ENCODE assay signal across 21 mouse cellular contexts in the genomic region with DNA sequence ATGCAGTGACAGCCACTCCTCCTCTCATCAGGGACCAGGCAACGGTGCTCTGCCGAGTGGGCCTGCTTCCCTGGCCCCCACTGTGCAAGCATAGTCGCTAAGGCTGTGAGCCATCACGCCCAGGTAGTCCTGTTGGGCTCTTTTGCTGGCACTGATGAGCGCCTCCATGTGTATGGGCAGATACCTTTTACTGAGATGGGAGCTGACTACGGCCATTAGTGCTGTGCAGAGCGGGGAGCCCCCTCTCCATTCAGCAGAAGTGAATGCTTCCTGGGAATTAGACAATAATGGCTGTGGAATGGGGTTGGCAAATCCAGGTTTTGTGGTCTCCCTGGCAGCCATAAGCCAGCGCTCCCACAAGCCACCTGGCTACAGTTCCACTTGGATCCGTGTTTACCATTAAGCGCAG.
DNase-seq lines count a peak whose midpoint lies in the region; ATAC-seq lines count a peak whose summit lies in the region.
"Had no signal": no experiment of that assay in that cellular context is flagged by ENCODE, and none has a peak within 500 bp of the region (broad histone marks: within the 10 kb centered on the region; RNA-seq: fewer than 3 reads in every experiment).

No protein-coding gene starts in this region.

- no peak overlapping the region for H3K4me2 ChIP-seq in forebrain, embryonic 16.5 days (ENCODE audit: low read length)
- no peak overlapping the region for H3K4me2 ChIP-seq in forebrain, embryonic 13.5 days
- H3K4me2 ChIP-seq: heart, embryonic 11.5 days; midbrain, embryonic 11.5 days had no signal

- H3K4me1 ChIP-seq in forebrain, embryonic 16.5 days (replicated peaks; ENCODE audit: control insufficient read depth, insufficient read depth, low read length): no peaks in the 10 kb centered on the region
- no peaks in the 10 kb centered on the region for H3K4me1 ChIP-seq in forebrain, embryonic 13.5 days
- no peaks in the 10 kb centered on the region for H3K4me1 ChIP-seq in megakaryocyte, embryonic 14.5 days

- H3K9ac ChIP-seq in forebrain, embryonic 16.5 days (replicated peaks; ENCODE audit: low read depth, low read length): no peak overlapping the region
- H3K9ac ChIP-seq in forebrain, embryonic 13.5 days: no peak overlapping the region

- peak; percentile 21 to 55 for DNase-seq in layer of hippocampus, adult 8-10 months (ENCODE audit: low spot score in 2 of 2)
- DNase-seq in urinary bladder, postnatal 14 days (ENCODE audit: low spot score): no peak
- DNase-seq in gastrocnemius, postnatal 25 days: no peak
- DNase-seq: adrenal gland, adult 2 months; B cell, adult 2 months; cerebellum, adult 9-10 months; gastrocnemius, postnatal 10 days; heart, adult 11 months; kidney, adult 2 months; lung, postnatal 4 days; thymus, adult 18-20 months had no signal

- ATAC-seq in forebrain, embryonic 16.5 days: peak; percentile 26; the same call in 1 of the 2 replicates
- no peak for ATAC-seq in forebrain, embryonic 13.5 days
- ATAC-seq in megakaryocyte, adult 5-6 weeks (ENCODE audit: poor library complexity, severe bottlenecking): no peak
- ATAC-seq: Patski had no signal

- no peaks in the 10 kb centered on the region for H3K9me3 ChIP-seq in forebrain, embryonic 16.5 days (ENCODE audit: control insufficient read depth, low read length)
- H3K9me3 ChIP-seq in forebrain, embryonic 13.5 days (replicated peaks): no peaks in the 10 kb centered on the region
- peaks cover 55% of the 10 kb centered on the region for H3K9me3 ChIP-seq in megakaryocyte, embryonic 14.5 days

- no peaks in the 10 kb centered on the region for H3K36me3 ChIP-seq in forebrain, embryonic 16.5 days (ENCODE audit: control insufficient read depth, insufficient read depth)
- H3K36me3 ChIP-seq in forebrain, embryonic 13.5 days (ENCODE audit: poor library complexity, severe bottlenecking): no peaks in the 10 kb centered on the region
- H3K36me3 ChIP-seq in megakaryocyte, embryonic 14.5 days (replicated peaks; ENCODE audit: low read length): no peaks in the 10 kb centered on the region
- H3K36me3 ChIP-seq: G1E had no signal

- H3K27me3 ChIP-seq in forebrain, embryonic 16.5 days (replicated peaks; ENCODE audit: control insufficient read depth, insufficient read depth, low read length): no peaks in the 10 kb centered on the region
- H3K27me3 ChIP-seq in forebrain, embryonic 13.5 days: no peaks in the 10 kb centered on the region
- H3K27me3 ChIP-seq in megakaryocyte, embryonic 14.5 days (replicated peaks): no peaks in the 10 kb centered on the region
- H3K27me3 ChIP-seq: CH12.LX, Patski had no signal

- no peak overlapping the region for H3K4me3 ChIP-seq in forebrain, embryonic 16.5 days (replicated peaks; ENCODE audit: low read length)
- H3K4me3 ChIP-seq in forebrain, embryonic 13.5 days: no peak overlapping the region
- H3K4me3 ChIP-seq in megakaryocyte, embryonic 14.5 days (replicated peaks): peak overlapping the region; percentile 51

- WGBS in forebrain, embryonic 16.5 days: 67% methylated on average over 10 of the region's 10 CpGs
- 74% methylated on average over 10 of the region's 10 CpGs for WGBS in forebrain, embryonic 13.5 days

- H3K27ac ChIP-seq in forebrain, embryonic 16.5 days (ENCODE audit: low read length): no peak overlapping the region
- no peak overlapping the region for H3K27ac ChIP-seq in forebrain, embryonic 13.5 days
- H3K27ac ChIP-seq: kidney, postnatal 0 days had no signal

Comparison
In these comparisons a context has a peak if more than half of its experiments do, and no peak if none do; other contexts are left out.
1. DNase-seq: peak in layer of hippocampus, adult 8-10 months (2 of 2); none in urinary bladder, postnatal 14 days (single experiment) and gastrocnemius, postnatal 25 days (single experiment).